Mouse (Mus musculus) liver, adult 2 months (tissue): ENCODE results near the gene Lpar6.

Experiments used
- CTCF ChIP-seq: fragments of 200-500 bp; IDR thresholded peaks from 2 replicates; pipeline ENCODE4 v1.5.1; 2011; ENCODE audit warnings: low read depth, low read length, control low read depth
- POLR2A ChIP-seq: fragments of 200-500 bp; IDR thresholded peaks from 2 replicates; pipeline ENCODE4 v1.6.1; 2011; ENCODE audit warnings: low read length, control low read depth; ENCODE audit not compliant: insufficient read depth; ENCODE audit errors: extremely low read depth

GRCm38 (mm10) chr14:73239857-73240256 lies 2.2 kb downstream of the Lpar6 start:
- no peak for TF ChIP-seq CTCF
- TF ChIP-seq POLR2A: no peak
